8 mouse cellular contexts compared by ENCODE assay signal in the genomic region with DNA sequence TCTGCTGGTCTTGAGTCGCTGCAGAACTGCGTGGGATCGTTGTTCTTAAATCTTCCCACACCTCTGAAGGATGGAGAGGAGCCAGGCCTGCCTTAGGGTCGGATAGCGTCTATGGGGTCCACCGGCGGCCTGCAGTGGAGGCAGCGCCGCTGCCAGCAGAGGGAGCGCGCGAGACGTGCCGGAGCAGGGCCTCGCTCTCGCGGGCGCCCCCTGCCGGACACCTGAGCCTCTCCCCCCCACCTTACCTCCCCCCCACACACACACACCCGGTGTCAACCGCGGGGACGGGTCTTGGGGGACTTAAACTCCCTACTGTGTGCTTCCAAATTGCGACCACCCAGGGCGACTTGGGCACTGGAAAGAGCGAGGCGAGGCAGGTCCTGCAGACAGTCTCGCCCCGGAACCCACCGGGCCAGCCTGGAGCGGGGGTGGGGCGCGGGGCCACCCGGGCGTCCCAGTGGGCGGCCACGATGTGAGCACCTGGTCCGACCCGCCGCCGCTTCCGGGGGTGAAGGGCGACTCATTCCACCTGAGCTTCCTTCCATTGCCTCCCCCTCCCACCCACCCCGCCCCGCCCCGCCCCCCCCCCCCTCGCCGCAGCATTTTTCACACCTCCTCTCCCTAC. TPM values are rescaled to one million over a fixed set of nuclear protein-coding genes. Genes with fewer than 3 reads are reported as not detected.
DNase-seq lines count a peak whose midpoint lies in the region; ATAC-seq and TF ChIP-seq lines count a peak whose summit lies in the region.

No protein-coding gene starts in this region.

- H3K4me2 ChIP-seq in heart, embryonic 12.5 days = peak overlapping the region; percentile 84
- peak overlapping the region; percentile 73 for H3K4me2 ChIP-seq in kidney, embryonic 16.5 days (replicated peaks; ENCODE audit: low read depth, low read length)
- peak overlapping the region; percentile 59 for H3K4me2 ChIP-seq in liver, embryonic 14.5 days (ENCODE audit: low read depth)
- H3K4me2 ChIP-seq in stomach, postnatal 0 days (replicated peaks; ENCODE audit: low read depth) = peak overlapping the region; percentile 76

- DNase-seq in CD4-positive helper T cell, adult 2 months (ENCODE audit: low read depth, low spot score) = peak; percentile 86
- peak; percentile 51 to 72 for DNase-seq in adrenal gland, postnatal 4 days (ENCODE audit: low spot score in 2 of 2)
- DNase-seq in liver, embryonic 14.5 days (ENCODE audit: low read depth in 3 of 3, low spot score in 3 of 3) = peak; percentile 39 to 50 (median 48)
- DNase-seq in neural tube, embryonic 10.5 days (ENCODE audit: extremely low spot score, low spot score) = peak; percentile 89
- peak; percentile 88 for DNase-seq in stomach, postnatal 0 days (ENCODE audit: low spot score)

- peak overlapping the region; percentile 51 for H3K4me3 ChIP-seq in heart, embryonic 12.5 days
- peak overlapping the region; percentile 45 for H3K4me3 ChIP-seq in kidney, embryonic 16.5 days (ENCODE audit: low read length)
- peak overlapping the region; percentile 17 to 38 for H3K4me3 ChIP-seq in liver, embryonic 14.5 days (ENCODE audit: insufficient read depth in 1 of 2, low read depth in 2 of 2, low read length in 2 of 2)
- peak overlapping the region; percentile 41 for H3K4me3 ChIP-seq in stomach, postnatal 0 days (ENCODE audit: low read depth, low read length)

- H3K4me1 ChIP-seq in heart, embryonic 12.5 days (replicated peaks) = peaks cover 25% of the 10 kb centered on the region
- peaks cover 40% of the 10 kb centered on the region for H3K4me1 ChIP-seq in kidney, embryonic 16.5 days (ENCODE audit: insufficient read depth, low read length)
- peaks cover 0 to 7% of the 10 kb centered on the region in 2 experiments; a peak in 2 of 4 replicates for H3K4me1 ChIP-seq in liver, embryonic 14.5 days (replicated peaks; ENCODE audit: control insufficient read depth in 2 of 2, insufficient read depth in 2 of 2, low read length in 1 of 2)
- peaks cover 5% of the 10 kb centered on the region; the same call in 1 of the 2 replicates for H3K4me1 ChIP-seq in stomach, postnatal 0 days (replicated peaks; ENCODE audit: control insufficient read depth, insufficient read depth)

- TF ChIP-seq EP300 in liver, embryonic 14.5 days (IDR thresholded peaks at IDR 0.05; ENCODE audit: low read depth) = no peak
- TF ChIP-seq EP300 in stomach, postnatal 0 days (optimal IDR thresholded peaks at IDR 0.05) = no peak

- WGBS in heart, embryonic 12.5 days = under 1% methylated on average over 42 of the region's 48 CpGs
- 0% methylated on average over 42 of the region's 48 CpGs for WGBS in kidney, embryonic 16.5 days
- 1% methylated on average over 41 of the region's 48 CpGs for WGBS in liver, embryonic 14.5 days (ENCODE audit: insufficient replicate concordance)
- under 1% methylated on average over 45 of the region's 48 CpGs for WGBS in stomach, postnatal 0 days

- no peak overlapping the region for H3K27ac ChIP-seq in heart, embryonic 12.5 days (ENCODE audit: poor library complexity, severe bottlenecking)
- no peak overlapping the region for H3K27ac ChIP-seq in kidney, embryonic 16.5 days (ENCODE audit: low read length)
- no peak overlapping the region for H3K27ac ChIP-seq in liver, embryonic 14.5 days
- H3K27ac ChIP-seq in stomach, postnatal 0 days (replicated peaks) = no peak overlapping the region

- peak; percentile 67 for ATAC-seq in erythroblast, adult 5-6 weeks (replicated peaks; ENCODE audit: low FRiP score, poor library complexity, severe bottlenecking)
- ATAC-seq in heart, embryonic 12.5 days (ENCODE audit: insufficient number of reproducible peaks, low FRiP score) = peak; percentile 40
- peak; percentile 44 for ATAC-seq in kidney, embryonic 16.5 days (ENCODE audit: low FRiP score, low TSS enrichment)
- ATAC-seq in liver, embryonic 14.5 days (ENCODE audit: insufficient read depth) = peak; percentile 58
- peak; percentile 69 for ATAC-seq in stomach, postnatal 0 days (ENCODE audit: low FRiP score, low TSS enrichment)

- TF ChIP-seq CTCF in liver, embryonic 14.5 days (IDR thresholded peaks at IDR 0.05; ENCODE audit: low read depth) = peak; percentile 99
- TF ChIP-seq CTCF in stomach, postnatal 0 days (IDR thresholded peaks at IDR 0.05; ENCODE audit: low read depth) = peak; percentile 100

- peak overlapping the region; percentile 61; the same call in 1 of the 2 replicates for H3K9ac ChIP-seq in heart, embryonic 12.5 days
- peak overlapping the region; percentile 58 for H3K9ac ChIP-seq in kidney, embryonic 16.5 days (replicated peaks; ENCODE audit: low read length)
- H3K9ac ChIP-seq in liver, embryonic 14.5 days (replicated peaks) = no peak overlapping the region
- H3K9ac ChIP-seq in stomach, postnatal 0 days (ENCODE audit: low read length) = no peak overlapping the region

- no peaks in the 10 kb centered on the region for H3K36me3 ChIP-seq in heart, embryonic 12.5 days
- H3K36me3 ChIP-seq in kidney, embryonic 16.5 days (ENCODE audit: insufficient read depth, low read length) = no peaks in the 10 kb centered on the region
- no peaks in the 10 kb centered on the region for H3K36me3 ChIP-seq in liver, embryonic 14.5 days (replicated peaks; ENCODE audit: control insufficient read depth, insufficient read depth, low read depth)
- H3K36me3 ChIP-seq in stomach, postnatal 0 days (ENCODE audit: control insufficient read depth, insufficient read depth, low read length) = no peaks in the 10 kb centered on the region

- H3K27me3 ChIP-seq in heart, embryonic 12.5 days (replicated peaks) = peaks cover 51% of the 10 kb centered on the region
- no peaks in the 10 kb centered on the region for H3K27me3 ChIP-seq in kidney, embryonic 16.5 days (ENCODE audit: insufficient read depth, low read length)
- peaks cover 53% of the 10 kb centered on the region for H3K27me3 ChIP-seq in liver, embryonic 14.5 days (ENCODE audit: control insufficient read depth, insufficient read depth, low read length)
- H3K27me3 ChIP-seq in stomach, postnatal 0 days (ENCODE audit: control insufficient read depth, insufficient read depth, low read length) = no peaks in the 10 kb centered on the region; the same call in 1 of the 2 replicates

- no peaks in the 10 kb centered on the region for H3K9me3 ChIP-seq in heart, embryonic 12.5 days (replicated peaks)
- no peaks in the 10 kb centered on the region for H3K9me3 ChIP-seq in kidney, embryonic 16.5 days (ENCODE audit: low read length)
- no peaks in the 10 kb centered on the region for H3K9me3 ChIP-seq in liver, embryonic 14.5 days (ENCODE audit: control insufficient read depth, low read length)
- H3K9me3 ChIP-seq in stomach, postnatal 0 days (ENCODE audit: control insufficient read depth, low read length) = no peaks in the 10 kb centered on the region

RNA-seq across cellular contexts. Expression of gene Smug1, which starts 15.4 kb away (rescaled TPM):
- total RNA-seq in adrenal gland, postnatal 4 days (2021) = 10 to 100 TPM; 17.7 to 19.0 TPM
- total RNA-seq in erythroblast, adult 5-6 weeks (2015; ENCODE audit: low replicate concordance) = 1.5 TPM in 1 of 2 replicates, not detected in the other
- total RNA-seq in erythroblast, adult 5-6 weeks (2017; ENCODE audit: low replicate concordance) = 0.70 and 1.0 TPM in 2 replicates
- 17.1 and 17.4 TPM in 2 replicates for polyA plus RNA-seq in heart, embryonic 12.5 days (2016; fragmentation: Nextera tagmentation; extraction: Ambion mirVana)
- polyA plus RNA-seq in kidney, embryonic 16.5 days (2015; fragmentation: Nextera tagmentation; extraction: Ambion mirVana) = 19.8 and 20.5 TPM in 2 replicates
- polyA plus RNA-seq in liver, embryonic 14.5 days (2012; rRNA removed) = 3.6 and 4.4 TPM in 2 replicates
- 3.8 and 4.7 TPM in 2 replicates for polyA plus RNA-seq in liver, embryonic 14.5 days (2014; fragmentation: Nextera tagmentation; extraction: Ambion mirVana)
- 10.6 and 11.2 TPM in 2 replicates for polyA plus RNA-seq in stomach, postnatal 0 days (2015; fragmentation: Nextera tagmentation; extraction: Ambion mirVana)

RNA-seq across cellular contexts. Expression of gene Cbx5, which starts 57.3 kb away (rescaled TPM):
- 100 to 1,000 TPM; 111 to 127 TPM for total RNA-seq in adrenal gland, postnatal 4 days (2021)
- 42.0 and 42.1 TPM in 2 replicates for total RNA-seq in erythroblast, adult 5-6 weeks (2015; ENCODE audit: low replicate concordance)
- 49.5 and 57.4 TPM in 2 replicates for total RNA-seq in erythroblast, adult 5-6 weeks (2017; ENCODE audit: low replicate concordance)
- polyA plus RNA-seq in heart, embryonic 12.5 days (2016; fragmentation: Nextera tagmentation; extraction: Ambion mirVana) = 150 and 164 TPM in 2 replicates
- polyA plus RNA-seq in kidney, embryonic 16.5 days (2015; fragmentation: Nextera tagmentation; extraction: Ambion mirVana) = 109 and 120 TPM in 2 replicates
- polyA plus RNA-seq in liver, embryonic 14.5 days (2012; rRNA removed) = 27.8 and 32.4 TPM in 2 replicates
- 54.4 and 57.1 TPM in 2 replicates for polyA plus RNA-seq in liver, embryonic 14.5 days (2014; fragmentation: Nextera tagmentation; extraction: Ambion mirVana)
- 23.0 and 26.8 TPM in 2 replicates for polyA plus RNA-seq in stomach, postnatal 0 days (2015; fragmentation: Nextera tagmentation; extraction: Ambion mirVana)

RNA-seq across cellular contexts. Expression of gene Hnrnpa1, which starts 58.0 kb away (rescaled TPM):
- 100 to 1,000 TPM; 404 to 457 TPM for total RNA-seq in adrenal gland, postnatal 4 days (2021)
- 130 and 135 TPM in 2 replicates for total RNA-seq in erythroblast, adult 5-6 weeks (2015; ENCODE audit: low replicate concordance)
- total RNA-seq in erythroblast, adult 5-6 weeks (2017; ENCODE audit: low replicate concordance) = 189 and 286 TPM in 2 replicates
- 554 and 557 TPM in 2 replicates for polyA plus RNA-seq in heart, embryonic 12.5 days (2016; fragmentation: Nextera tagmentation; extraction: Ambion mirVana)
- polyA plus RNA-seq in kidney, embryonic 16.5 days (2015; fragmentation: Nextera tagmentation; extraction: Ambion mirVana) = 831 and 924 TPM in 2 replicates
- 329 and 510 TPM in 2 replicates for polyA plus RNA-seq in liver, embryonic 14.5 days (2012; rRNA removed)
- 240 and 270 TPM in 2 replicates for polyA plus RNA-seq in liver, embryonic 14.5 days (2014; fragmentation: Nextera tagmentation; extraction: Ambion mirVana)
- 236 and 251 TPM in 2 replicates for polyA plus RNA-seq in stomach, postnatal 0 days (2015; fragmentation: Nextera tagmentation; extraction: Ambion mirVana)

Comparison
In these comparisons a context has a peak if more than half of its experiments do, and no peak if none do; other contexts are left out.
1. H3K9ac ChIP-seq: peak in heart, embryonic 12.5 days (single experiment) and kidney, embryonic 16.5 days (single experiment); none in liver, embryonic 14.5 days (single experiment) and stomach, postnatal 0 days (single experiment).
2. Peak in every context shown above with its lines, with median percentiles within 50 percentile points of each other: DNase-seq, ATAC-seq, H3K4me2 ChIP-seq and H3K4me3 ChIP-seq.